Mouse (Mus musculus): Measurements from ENCODE around the gene Xpot. TPM values are rescaled to one million over a fixed set of nuclear protein-coding genes. Genes with fewer than 3 reads are reported as not detected.
A peak's percentile ranks its signal among the peaks of the same experiment; 100 is the strongest.

Xpot gene
- polyA plus RNA-seq, 1 experiment from 2014 or later, result 48.9 TPM

DNA sequence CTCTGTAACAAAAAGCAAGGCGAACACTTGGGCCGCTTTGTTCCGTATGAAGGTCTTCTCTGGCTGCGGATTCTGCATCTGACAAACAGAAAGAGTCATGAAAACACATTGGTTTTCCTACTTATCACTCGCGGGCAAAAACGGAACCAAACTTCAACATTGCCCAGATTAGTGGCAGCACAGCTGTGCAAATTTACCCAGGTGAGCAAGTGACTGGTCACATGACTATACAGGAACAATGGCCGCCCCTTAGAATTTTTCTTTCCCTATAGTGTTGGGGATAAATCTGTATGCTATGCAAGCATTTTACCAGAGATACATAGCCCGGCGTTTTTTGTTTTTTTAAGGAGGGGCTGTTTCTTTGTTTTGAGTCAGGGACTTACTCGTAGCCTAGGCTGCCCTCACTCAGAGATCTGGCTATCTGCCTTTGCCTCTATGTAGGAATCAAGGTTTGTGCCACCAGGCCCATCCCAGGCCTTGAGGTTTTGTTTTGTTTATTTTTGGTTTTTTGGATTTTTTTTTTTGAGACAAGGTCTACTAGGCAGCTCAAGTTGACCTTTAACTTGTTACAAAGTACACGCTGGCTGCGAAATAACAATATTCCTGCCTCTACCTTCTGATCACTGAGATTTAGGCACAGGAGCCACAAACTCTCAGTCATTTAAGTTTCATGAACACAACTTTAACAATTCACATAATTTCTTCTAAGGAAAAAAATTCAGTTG is 10.8 kb downstream of the Xpot start:
- Histone ChIP-seq H3K9ac (no peak overlapping the region), H3K27ac (no peak overlapping the region), H3K36me3 (peaks cover 87% of the 10 kb centered on the region), H3K4me1 (no peaks in the 10 kb centered on the region; the same call in 1 of the 2 replicates), H3K4me2 (no peak overlapping the region), H3K9me3 (no peaks in the 10 kb centered on the region), H3K4me3 (no peak overlapping the region), H3K27me3 (no peaks in the 10 kb centered on the region)
- ATAC-seq (ENCODE audit: borderline replicate concordance, extremely low read depth, low FRiP score, low TSS enrichment), result no peak
- 75% methylated on average over 13 of the region's 13 CpGs for WGBS

DNA sequence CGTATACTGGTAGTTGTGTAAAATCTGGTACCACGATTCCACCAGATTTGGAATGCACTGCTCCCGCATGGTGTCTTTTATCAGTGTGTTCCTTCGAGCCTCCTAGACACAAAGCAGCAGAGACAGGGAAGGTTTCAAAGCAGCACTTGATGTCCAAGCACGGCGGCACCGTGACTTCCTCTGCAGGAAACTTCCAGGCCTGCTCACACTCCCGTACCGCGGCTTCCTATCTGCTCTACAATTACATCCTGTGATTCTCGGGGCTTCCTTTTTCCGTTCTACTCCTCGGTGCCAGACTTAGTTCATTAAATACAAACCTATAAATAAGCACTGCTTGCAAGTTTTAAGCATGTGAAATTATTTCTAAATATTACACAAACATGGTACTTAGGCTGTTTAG is 12.6 kb downstream of the Xpot start:
- H3K27ac ChIP-seq, result peak overlapping the region; percentile 58; the same call in 1 of the 2 replicates
- no peaks in the 10 kb centered on the region for H3K27me3 ChIP-seq
- H3K4me1 ChIP-seq, result no peaks in the 10 kb centered on the region; the same call in 1 of the 2 replicates
- peaks cover 87% of the 10 kb centered on the region for H3K36me3 ChIP-seq
- H3K4me3 ChIP-seq, result no peak overlapping the region
- 0 out of 2 replicates have a peak, but pooled peaks have one; percentile 36 for ATAC-seq (ENCODE audit: borderline replicate concordance, extremely low read depth, low FRiP score, low TSS enrichment)
- no peak overlapping the region for H3K9ac ChIP-seq
- WGBS, result 82% methylated on average over 13 of the region's 13 CpGs
- no peaks in the 10 kb centered on the region for H3K9me3 ChIP-seq
- H3K4me2 ChIP-seq, result no peak overlapping the region

- ATAC-seq (ENCODE audit: borderline replicate concordance, extremely low read depth, low FRiP score, low TSS enrichment), result no peak
- WGBS, result 85% methylated on average over 6 of the region's 6 CpGs
- Histone ChIP-seq H3K9ac (no peak overlapping the region), H3K27me3 (no peaks in the 10 kb centered on the region), H3K27ac (peak overlapping the region; percentile 41; the same call in 1 of the 2 replicates), H3K4me3 (no peak overlapping the region), H3K36me3 (peaks cover 87% of the 10 kb centered on the region), H3K4me1 (no peaks in the 10 kb centered on the region; the same call in 1 of the 2 replicates), H3K4me2 (no peak overlapping the region), H3K9me3 (no peaks in the 10 kb centered on the region)
Observed at GRCm38 (mm10) chr10:121612448-121612847, 13.7 kb downstream of the Xpot start.

GRCm38 (mm10) chr10:121611587-121611986 is 14.5 kb downstream of the Xpot start:
- no peak overlapping the region for H3K4me3 ChIP-seq
- no peaks in the 10 kb centered on the region; the same call in 1 of the 2 replicates for H3K4me1 ChIP-seq
- no peaks in the 10 kb centered on the region for H3K27me3 ChIP-seq
- 77% methylated on average over 10 of the region's 10 CpGs for WGBS
- H3K9me3 ChIP-seq, result no peaks in the 10 kb centered on the region
- no peak for ATAC-seq (ENCODE audit: borderline replicate concordance, extremely low read depth, low FRiP score, low TSS enrichment)
- no peak overlapping the region for H3K27ac ChIP-seq
- H3K4me2 ChIP-seq, result no peak overlapping the region
- H3K36me3 ChIP-seq, result peaks cover 87% of the 10 kb centered on the region
- H3K9ac ChIP-seq, result no peak overlapping the region

DNA sequence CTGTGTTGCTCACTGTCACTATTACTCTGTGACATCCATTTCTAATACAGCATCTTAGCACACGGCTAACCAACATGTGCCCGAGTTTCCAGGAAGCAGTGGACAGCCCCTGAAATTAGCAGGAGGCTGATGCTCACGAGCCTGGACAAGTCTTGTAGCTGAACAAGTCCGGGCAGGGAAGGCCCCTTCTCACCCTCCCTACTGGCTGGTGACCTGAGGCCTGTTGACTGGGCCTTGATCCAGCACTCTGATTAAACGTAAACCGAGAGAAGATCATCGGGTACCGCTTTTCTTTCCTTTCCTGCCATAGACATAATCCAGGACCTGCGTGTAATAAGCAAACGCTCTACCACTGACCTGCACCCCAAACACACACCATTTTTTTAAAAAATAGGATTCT is 18.0 kb downstream of the Xpot start:
- Histone ChIP-seq H3K27me3 (no peaks in the 10 kb centered on the region), H3K27ac (no peak overlapping the region), H3K4me3 (no peak overlapping the region), H3K4me1 (no peaks in the 10 kb centered on the region), H3K4me2 (no peak overlapping the region), H3K36me3 (peaks cover 91% of the 10 kb centered on the region), H3K9me3 (no peaks in the 10 kb centered on the region), H3K9ac (no peak overlapping the region)
- ATAC-seq (ENCODE audit: borderline replicate concordance, extremely low read depth, low FRiP score, low TSS enrichment), result no peak
- WGBS, result 84% methylated on average over 10 of the region's 10 CpGs

DNA sequence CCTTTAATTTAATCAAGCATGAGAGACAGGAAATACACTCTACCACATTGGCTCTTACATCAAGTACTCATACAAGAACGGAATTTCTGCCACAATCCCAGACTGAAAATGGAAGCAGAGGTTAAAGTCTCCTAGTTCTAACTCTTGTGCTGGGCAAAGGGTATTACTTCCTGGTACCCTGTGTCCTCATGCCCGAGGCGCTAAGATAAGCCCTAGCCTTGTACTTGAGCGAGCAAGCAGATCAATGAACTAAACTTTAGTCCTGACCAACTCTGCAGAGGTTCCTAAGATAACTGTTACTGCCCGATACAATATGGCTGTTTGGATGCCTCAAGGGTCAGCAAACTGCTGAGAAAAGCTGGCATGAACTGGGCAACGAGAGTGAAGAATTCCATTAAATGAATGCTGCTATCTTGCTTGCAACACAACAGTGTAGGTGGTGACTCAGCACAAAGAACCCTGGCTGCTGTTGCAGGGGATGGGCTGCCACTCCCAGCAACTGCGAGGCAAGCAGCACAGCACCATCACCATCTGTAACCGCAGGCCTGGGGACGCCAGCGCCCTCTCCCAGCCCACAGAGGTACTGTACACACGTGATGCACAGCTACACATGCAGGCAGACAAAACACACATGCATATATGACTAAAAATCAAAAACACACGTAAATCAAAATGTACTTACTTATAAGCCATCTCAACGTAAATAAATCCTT is 21.3 kb downstream of the Xpot start:
- no peaks in the 10 kb centered on the region for H3K27me3 ChIP-seq

GRCm38 (mm10) chr10:121603556-121603955 is 22.6 kb downstream of the Xpot start:
- H3K4me1 ChIP-seq, result no peaks in the 10 kb centered on the region
- no peaks in the 10 kb centered on the region for H3K27me3 ChIP-seq
- WGBS, result 81% methylated on average over 4 of the region's 4 CpGs
- no peak overlapping the region for H3K27ac ChIP-seq
- no peak overlapping the region for H3K4me2 ChIP-seq
- H3K9ac ChIP-seq, result no peak overlapping the region
- no peak for ATAC-seq (ENCODE audit: borderline replicate concordance, extremely low read depth, low FRiP score, low TSS enrichment)
- H3K4me3 ChIP-seq, result no peak overlapping the region
- peaks cover 92% of the 10 kb centered on the region for H3K36me3 ChIP-seq
- H3K9me3 ChIP-seq, result no peaks in the 10 kb centered on the region

More for the DNA sequence above, 21.3 kb downstream of the Xpot start:
- H3K4me1 ChIP-seq, result no peaks in the 10 kb centered on the region
- no peak overlapping the region for H3K4me2 ChIP-seq
- H3K9ac ChIP-seq, result no peak overlapping the region
- WGBS, result 91% methylated on average over 13 of the region's 13 CpGs
- no peak for ATAC-seq (ENCODE audit: borderline replicate concordance, extremely low read depth, low FRiP score, low TSS enrichment)
- H3K27ac ChIP-seq, result no peak overlapping the region
- H3K4me3 ChIP-seq, result no peak overlapping the region
- peaks cover 90% of the 10 kb centered on the region for H3K36me3 ChIP-seq
- no peaks in the 10 kb centered on the region for H3K9me3 ChIP-seq

DNA sequence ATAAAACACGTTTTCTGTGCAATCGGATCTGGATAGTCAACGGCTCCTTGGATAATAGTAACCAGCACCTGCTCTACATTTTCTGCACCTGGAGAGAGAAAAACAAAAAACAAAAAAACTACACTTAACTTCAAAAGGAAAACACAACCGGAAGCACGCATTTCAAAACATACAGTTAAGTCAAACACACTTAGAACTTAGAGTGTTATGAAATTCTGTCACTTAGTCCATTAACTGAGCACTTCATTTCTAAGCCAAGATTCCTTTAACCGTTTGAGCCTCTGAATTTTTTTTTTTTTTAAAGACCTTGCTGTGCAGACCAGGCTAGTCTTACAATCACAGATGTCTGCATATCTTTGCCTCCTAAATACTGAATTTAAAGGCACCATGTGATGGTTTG is 24.9 kb downstream of the Xpot start:
- no peaks in the 10 kb centered on the region for H3K4me1 ChIP-seq
- no peak overlapping the region for H3K27ac ChIP-seq
- H3K9me3 ChIP-seq, result no peaks in the 10 kb centered on the region
- no peak overlapping the region for H3K9ac ChIP-seq
- peaks cover 89% of the 10 kb centered on the region for H3K36me3 ChIP-seq
- 65% methylated on average over 6 of the region's 6 CpGs for WGBS
- ATAC-seq (ENCODE audit: borderline replicate concordance, extremely low read depth, low FRiP score, low TSS enrichment), result no peak
- H3K4me2 ChIP-seq, result no peak overlapping the region
- H3K4me3 ChIP-seq, result no peak overlapping the region
- no peaks in the 10 kb centered on the region for H3K27me3 ChIP-seq

DNA sequence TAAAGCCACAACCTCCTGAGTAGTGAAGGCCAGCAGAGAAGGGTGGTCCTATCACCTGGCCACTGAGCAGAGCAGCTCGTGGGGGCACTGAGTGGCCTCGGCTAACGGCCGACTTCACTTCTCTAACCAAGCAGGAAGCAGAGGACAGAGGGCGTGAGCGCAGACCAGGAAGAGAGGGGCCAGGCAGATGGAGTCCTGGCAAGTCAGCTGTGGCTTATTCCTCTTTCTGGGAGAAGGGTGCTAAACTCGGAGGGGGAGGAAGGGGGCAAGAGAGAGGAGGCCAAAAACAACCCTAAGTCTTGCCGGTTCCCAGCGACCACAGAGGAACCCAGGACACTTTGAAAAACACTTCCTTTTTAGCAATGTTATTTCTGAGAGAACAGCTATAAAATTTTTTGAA is 29.6 kb downstream of the Xpot start:
- WGBS, result 74% methylated on average over 9 of the region's 9 CpGs

GRCm38 (mm10) chr10:121591106-121591505 is 35.0 kb downstream of the Xpot start:
- 86% methylated on average over 14 of the region's 14 CpGs for WGBS
- ATAC-seq (ENCODE audit: borderline replicate concordance, extremely low read depth, low FRiP score, low TSS enrichment), result no peak

More for the DNA sequence above, 29.6 kb downstream of the Xpot start:
- no peaks in the 10 kb centered on the region for H3K27me3 ChIP-seq
- no peaks in the 10 kb centered on the region for H3K4me1 ChIP-seq
- no peak overlapping the region for H3K9ac ChIP-seq
- peaks cover 72% of the 10 kb centered on the region for H3K36me3 ChIP-seq
- no peaks in the 10 kb centered on the region for H3K9me3 ChIP-seq
- H3K4me2 ChIP-seq, result no peak overlapping the region
- H3K27ac ChIP-seq, result no peak overlapping the region
- no peak overlapping the region for H3K4me3 ChIP-seq
- no peak for ATAC-seq (ENCODE audit: borderline replicate concordance, extremely low read depth, low FRiP score, low TSS enrichment)

DNA sequence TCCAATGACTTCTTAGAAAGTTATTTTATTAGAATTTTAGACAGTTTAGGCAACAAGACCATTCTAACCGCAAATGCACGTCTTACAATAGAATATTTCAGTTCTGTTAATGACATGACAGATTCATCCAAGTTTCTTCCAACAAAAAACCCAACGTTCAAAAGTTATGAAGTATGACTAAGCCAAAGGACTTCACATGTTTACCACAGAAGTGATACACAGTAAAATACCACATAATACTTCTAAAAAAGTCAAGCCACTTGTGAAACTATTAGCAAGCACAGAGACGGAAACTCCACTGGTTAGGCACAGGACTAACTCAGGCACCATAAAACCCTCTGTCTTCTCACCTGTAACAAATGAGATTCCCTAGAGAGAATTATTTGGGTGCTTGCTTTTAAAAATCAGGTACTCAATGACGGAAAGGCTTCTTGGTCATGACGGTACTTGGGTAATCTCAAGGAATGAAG is 38.7 kb downstream of the Xpot start:
- Histone ChIP-seq H3K36me3 (peaks cover 32% of the 10 kb centered on the region), H3K4me2 (peak overlapping the region; percentile 49), H3K27ac (peak overlapping the region; percentile 89), H3K4me1 (peaks cover 16% of the 10 kb centered on the region), H3K9ac (peak overlapping the region; percentile 77; the same call in 1 of the 2 replicates), H3K4me3 (peak overlapping the region; percentile 82), H3K27me3 (no peaks in the 10 kb centered on the region), H3K9me3 (no peaks in the 10 kb centered on the region)
- 57% methylated on average over 6 of the region's 6 CpGs for WGBS
- no peak for ATAC-seq (ENCODE audit: borderline replicate concordance, extremely low read depth, low FRiP score, low TSS enrichment)

More at GRCm38 (mm10) chr10:121591106-121591505, 35.0 kb downstream of the Xpot start:
- Histone ChIP-seq H3K9ac (no peak overlapping the region), H3K4me1 (peaks cover 5% of the 10 kb centered on the region), H3K27ac (no peak overlapping the region), H3K36me3 (peaks cover 37% of the 10 kb centered on the region), H3K4me3 (no peak overlapping the region), H3K9me3 (no peaks in the 10 kb centered on the region), H3K27me3 (no peaks in the 10 kb centered on the region), H3K4me2 (no peak overlapping the region)
